Mouse (Mus musculus) C2C12 (cell line): ENCODE results near the gene Mms22l.

ENCODE experiments used
- CTCF ChIP-seq: IDR thresholded peaks from one replicate; pipeline ENCODE4 v1.5.1; 2011; ENCODE audit not compliant: control insufficient read depth, insufficient read depth, insufficient read length
- FOSL1 ChIP-seq: IDR thresholded peaks from one replicate; pipeline ENCODE4 v1.8.0; 2011; ENCODE audit warnings: mild to moderate bottlenecking, low read length; ENCODE audit not compliant: poor library complexity, insufficient read depth, severe bottlenecking
- MYOG ChIP-seq: IDR thresholded peaks from one replicate; pipeline ENCODE4 v1.6.1; 2011; ENCODE audit not compliant: control insufficient read depth, insufficient read length; ENCODE audit errors: extremely low read depth

DNA sequence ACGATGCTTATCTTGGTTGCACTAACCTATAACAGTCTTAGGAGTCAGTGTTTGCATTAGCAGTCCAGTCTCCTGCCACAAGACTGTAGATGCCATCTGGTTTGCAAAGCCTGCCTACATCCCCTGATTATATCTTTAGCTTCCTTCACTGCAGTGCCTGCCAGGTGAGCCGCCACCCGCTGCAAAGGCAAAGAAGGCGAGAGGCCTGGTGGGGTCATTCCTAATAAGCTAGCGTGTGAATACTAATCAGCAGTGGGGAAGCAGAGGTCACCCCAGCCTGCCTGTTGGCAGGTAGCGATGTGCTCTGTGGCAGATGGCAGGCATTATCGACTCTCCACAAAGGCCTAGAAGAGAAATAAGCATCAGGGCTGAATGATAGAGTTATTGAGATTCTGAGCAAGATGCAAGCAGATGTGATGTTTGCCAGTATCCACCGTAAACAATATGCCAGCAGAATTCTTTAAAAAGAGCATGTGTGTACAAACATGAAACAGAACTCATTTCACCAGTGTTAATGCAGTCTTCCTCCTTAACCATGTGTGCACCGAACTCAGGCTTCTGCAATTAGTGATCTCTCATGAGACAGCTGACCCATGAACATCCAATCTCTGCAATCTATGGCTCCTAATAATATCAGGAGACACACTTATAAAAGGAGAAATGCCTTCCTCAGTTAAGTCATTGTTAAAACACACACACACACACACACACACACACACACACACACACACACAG lies 135.1 kb downstream of the Mms22l start:
- TF ChIP-seq CTCF (no peak), FOSL1 (no peak), MYOG (no peak)
